Mouse (Mus musculus): Measurements from ENCODE around the gene Ccdc158.

GRCm38 (mm10) chr5:92683871-92684475 is 8.9 kb upstream of the Ccdc158 start:
- no peak for TF ChIP-seq CTCF (IDR thresholded peaks at IDR 0.05; ENCODE audit: extremely low read depth, insufficient read depth, insufficient read length, insufficient replicate concordance)
- no peak for TF ChIP-seq POLR2A (IDR thresholded peaks at IDR 0.05; ENCODE audit: low read depth, low read length)

Measured in spleen, adult 2 months (tissue).